Mouse (Mus musculus) liver, embryonic 13.5 days (tissue): Measurements from ENCODE around the gene Olfr355. TPM values are rescaled to one million over a fixed set of nuclear protein-coding genes. Genes with fewer than 3 reads are reported as not detected.

Experiments
- ATAC-seq: fragments of 200-750 bp; cut with Nextera tagmentation; 2 replicates; pipeline ENCODE4 v1.8.0; 2017; ENCODE audit warnings: low read depth, mild to moderate bottlenecking, moderate number of reproducible peaks, moderate library complexity
- DNase-seq: peaks from one replicate; pipeline ENCODE4 v3.0.0; 2022
- H3K27ac ChIP-seq: fragments of 300-500 bp; sonication (generic); 2 replicates; pipeline ENCODE4 v1.5.1; 2015; ENCODE audit warnings: moderate library complexity, mild to moderate bottlenecking, inconsistent platforms
- H3K27me3 ChIP-seq: fragments of 300-500 bp; sonication (generic); 2 replicates; pipeline ENCODE4 v1.6.1; 2015; ENCODE audit warnings: mild to moderate bottlenecking, inconsistent platforms
- H3K36me3 ChIP-seq: fragments of 300-500 bp; sonication (generic); 2 replicates; pipeline ENCODE4 v1.6.1; 2015; ENCODE audit warnings: mild to moderate bottlenecking, inconsistent platforms
- H3K4me1 ChIP-seq: fragments of 300-500 bp; sonication (generic); replicated peaks from 2 replicates; pipeline ENCODE4 v1.6.1; 2015; ENCODE audit warnings: inconsistent platforms
- H3K4me2 ChIP-seq: fragments of 300-500 bp; sonication (generic); 2 replicates; pipeline ENCODE4 v1.6.1; 2015; ENCODE audit warnings: inconsistent platforms, mild to moderate bottlenecking, moderate library complexity
- H3K4me3 ChIP-seq: fragments of 300-500 bp; sonication (generic); replicated peaks from 2 replicates; pipeline ENCODE4 v1.5.1; 2015; ENCODE audit warnings: mild to moderate bottlenecking, inconsistent platforms
- H3K9ac ChIP-seq: fragments of 300-500 bp; sonication (generic); 2 replicates; pipeline ENCODE4 v1.6.1; 2015; ENCODE audit warnings: mild to moderate bottlenecking, inconsistent platforms
- H3K9me3 ChIP-seq: fragments of 300-500 bp; sonication (generic); replicated peaks from 2 replicates; pipeline ENCODE4 v1.6.1; 2016; ENCODE audit warnings: inconsistent platforms
- WGBS: fragments of 180-500 bp; shearing (Covaris S2); methylation state at CpG from one replicate; pipeline ENCODE4 v1.1.7; 2015; ENCODE audit not compliant: insufficient replicate concordance; 5-methylcytosine and 5-hydroxymethylcytosine counted together
- polyA plus RNA-seq: library from polyadenylated mRNA; unstranded; fragments of >200 nt; fragmentation: Nextera tagmentation; extraction: Ambion mirVana; gene quantifications from 2 replicates; pipeline ENCODE4 v1.2.1, GENCODE M21; 2015

The Olfr355 gene
- polyA plus RNA-seq, result not detected in 2 replicates

GRCm38 (mm10) chr2:36928797-36929196, at the start of gene Olfr355:
Olfr355 (minus strand) TSS chr2:36928897.
- ATAC-seq, result no peak
- DNase-seq, result no peak

DNA sequence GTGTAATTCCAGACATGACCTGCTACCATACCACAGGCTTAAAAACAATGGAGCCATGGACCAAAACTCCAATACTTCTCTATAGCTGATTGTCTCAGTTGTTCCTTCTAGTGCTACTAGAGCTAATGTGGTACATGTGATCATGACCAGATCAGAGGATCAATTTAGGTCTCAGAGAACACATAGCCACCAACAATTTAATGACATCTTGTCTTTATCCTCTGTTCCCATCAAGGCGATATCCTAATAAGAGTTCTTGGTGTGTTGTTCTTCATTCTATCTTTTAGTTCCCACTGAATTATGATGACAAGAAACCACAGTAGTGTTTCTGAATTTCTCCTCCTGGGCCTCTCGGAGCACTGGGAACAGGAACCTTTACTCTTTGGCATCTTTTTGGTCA, 8.1 kb upstream of the Olfr355 start, which contains the start of gene Olfr356:
Gene Olfr356 (plus strand): TSS at position 301 of the 400 bp plus-strand sequence.
- H3K36me3 ChIP-seq, result no peaks in the 10 kb centered on the region
- H3K4me2 ChIP-seq, result no peak within 1 kb of the TSS
- no peaks in the 10 kb centered on the region for H3K4me1 ChIP-seq
- H3K9me3 ChIP-seq, result 0 out of 2 replicates have a peak, but pooled peaks cover 3% of the 10 kb centered on the region
- DNase-seq (no peak), ATAC-seq (no peak)
- H3K9ac ChIP-seq, result no peak within 1 kb of the TSS
- H3K4me3 ChIP-seq, result no peak within 1 kb of the TSS
- no peaks in the 10 kb centered on the region for H3K27me3 ChIP-seq
- WGBS, result 58% methylated on average over 2 of the region's 2 CpGs
- no peak within 1 kb of the TSS for H3K27ac ChIP-seq

More at GRCm38 (mm10) chr2:36928797-36929196, at the start of gene Olfr355:
- H3K36me3 ChIP-seq, result no peaks in the 10 kb centered on the region
- H3K9ac ChIP-seq, result no peak within 1 kb of the TSS
- no peak within 1 kb of the TSS for H3K27ac ChIP-seq
- H3K9me3 ChIP-seq, result no peaks in the 10 kb centered on the region
- H3K27me3 ChIP-seq, result no peaks in the 10 kb centered on the region
- no peak within 1 kb of the TSS for H3K4me2 ChIP-seq
- H3K4me3 ChIP-seq, result no peak within 1 kb of the TSS
- H3K4me1 ChIP-seq, result no peaks in the 10 kb centered on the region

DNA sequence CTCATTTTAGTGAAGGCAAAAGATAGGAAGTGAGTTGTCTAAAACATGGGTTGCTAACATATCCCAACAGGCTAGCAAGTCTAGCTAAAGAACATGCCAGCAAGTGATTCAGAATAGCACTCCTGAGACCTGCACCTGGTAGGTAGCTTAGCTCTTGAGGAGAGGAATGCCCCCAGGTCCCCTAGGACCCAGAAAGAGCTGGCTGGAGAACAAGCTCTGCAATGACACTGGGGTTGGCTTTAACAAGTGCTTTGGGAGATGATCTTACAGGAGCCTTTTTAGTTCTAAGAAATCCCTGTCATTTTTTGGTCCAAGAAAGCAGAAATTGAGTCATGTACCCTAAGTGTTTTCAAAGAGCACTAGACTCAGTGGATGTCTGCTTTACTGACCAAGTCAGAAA, 23.3 kb downstream of the Olfr355 start, which contains the start of gene Olfr354:
Gene Olfr354 (plus strand): TSS at position 301 of the 400 bp plus-strand sequence.
- no peaks in the 10 kb centered on the region for H3K27me3 ChIP-seq
- ATAC-seq, result no peak
- H3K4me3 ChIP-seq, result no peak within 1 kb of the TSS
- no peak within 1 kb of the TSS for H3K27ac ChIP-seq
- no peak within 1 kb of the TSS for H3K4me2 ChIP-seq
- no peaks in the 10 kb centered on the region for H3K36me3 ChIP-seq
- no peak within 1 kb of the TSS for H3K9ac ChIP-seq
- peaks cover 2% of the 10 kb centered on the region; the same call in 1 of the 2 replicates for H3K9me3 ChIP-seq
- DNase-seq, result no peak
- H3K4me1 ChIP-seq, result no peaks in the 10 kb centered on the region

DNA sequence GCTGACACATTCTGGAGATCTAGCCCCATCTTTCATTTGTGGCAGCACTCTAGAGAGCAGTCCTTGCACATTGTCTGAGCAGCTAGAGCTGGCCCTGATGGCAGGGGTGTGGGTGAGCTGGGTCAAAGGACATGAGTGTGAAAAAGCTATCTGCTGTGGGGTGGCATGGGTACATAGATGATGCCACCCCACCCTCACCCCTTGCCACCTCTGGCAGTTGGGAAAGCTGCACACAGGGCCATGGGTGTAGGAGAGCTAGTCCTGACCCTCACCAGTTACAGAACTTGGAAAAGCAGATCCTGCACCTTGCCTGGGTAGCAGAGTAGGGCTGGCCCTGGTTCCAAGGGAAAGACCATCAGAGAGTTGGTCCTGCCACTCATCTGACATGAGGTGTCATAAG, 31.6 kb downstream of the Olfr355 start:
- H3K9me3 ChIP-seq, result no peaks in the 10 kb centered on the region; the same call in 1 of the 2 replicates
- no peak for ATAC-seq
- H3K27ac ChIP-seq, result no peak overlapping the region
- no peak for DNase-seq
- no peak overlapping the region for H3K9ac ChIP-seq
- H3K4me3 ChIP-seq, result no peak overlapping the region
- no peaks in the 10 kb centered on the region for H3K27me3 ChIP-seq
- H3K36me3 ChIP-seq, result no peaks in the 10 kb centered on the region
- no peaks in the 10 kb centered on the region for H3K4me1 ChIP-seq
- H3K4me2 ChIP-seq, result no peak overlapping the region

DNA sequence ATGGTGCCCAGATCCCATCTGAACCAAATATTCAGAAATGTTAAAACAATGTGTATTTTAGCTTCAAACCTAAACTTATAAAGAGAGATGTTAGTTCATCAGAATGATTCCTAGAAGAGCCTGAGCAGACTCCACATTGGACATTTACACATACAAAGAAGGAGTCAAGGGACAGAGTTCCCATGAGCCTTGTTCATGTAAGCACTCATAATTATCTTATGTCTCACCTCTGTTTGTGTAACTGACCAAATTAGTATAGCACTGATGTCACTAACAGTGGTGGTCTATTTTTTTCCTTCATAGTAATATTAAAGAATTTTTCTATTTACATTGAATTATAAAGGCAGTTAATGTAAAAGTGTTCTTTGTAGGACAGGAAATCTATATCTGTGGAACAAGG, 35.9 kb downstream of the Olfr355 start, which contains the start of gene Olfr353:
Gene Olfr353 (minus strand): TSS at position 101 of the 400 bp plus-strand sequence.
- DNase-seq, result no peak
- Histone ChIP-seq H3K4me1 (no peaks in the 10 kb centered on the region), H3K27ac (no peak within 1 kb of the TSS), H3K9me3 (no peaks in the 10 kb centered on the region), H3K36me3 (no peaks in the 10 kb centered on the region), H3K4me3 (no peak within 1 kb of the TSS), H3K4me2 (no peak within 1 kb of the TSS), H3K9ac (no peak within 1 kb of the TSS), H3K27me3 (no peaks in the 10 kb centered on the region)
- ATAC-seq, result no peak

Other genes starting within 250 kb of the Olfr355 start
- not detected in 2 replicates for gene Olfr346, start 243.1 kb downstream of the Olfr355 start, polyA plus RNA-seq
- gene Olfr347, start 197.0 kb downstream of the Olfr355 start, polyA plus RNA-seq, result not detected in 2 replicates
- not detected in 2 replicates for gene Olfr348, start 144.6 kb downstream of the Olfr355 start, polyA plus RNA-seq
- not detected in 2 replicates for gene Olfr50, start 138.4 kb downstream of the Olfr355 start, polyA plus RNA-seq
- not detected in 2 replicates for gene Olfr3, start 111.9 kb downstream of the Olfr355 start, polyA plus RNA-seq
- gene Olfr350, start 82.6 kb downstream of the Olfr355 start, polyA plus RNA-seq, result not detected in 2 replicates
- not detected in 2 replicates for gene Olfr351, start 66.2 kb downstream of the Olfr355 start, polyA plus RNA-seq
- not detected in 2 replicates for gene Olfr352, start 60.4 kb downstream of the Olfr355 start, polyA plus RNA-seq
- gene Olfr353, start 36.0 kb downstream of the Olfr355 start, polyA plus RNA-seq, result not detected in 2 replicates
- gene Olfr354, start 23.2 kb downstream of the Olfr355 start, polyA plus RNA-seq, result not detected in 2 replicates
- gene Olfr356, start 8.2 kb upstream of the Olfr355 start, polyA plus RNA-seq, result not detected in 2 replicates
- gene Olfr357, start 64.9 kb upstream of the Olfr355 start, polyA plus RNA-seq, result not detected in 2 replicates
- gene Olfr358, start 80.4 kb upstream of the Olfr355 start, polyA plus RNA-seq, result not detected in 2 replicates
- gene Olfr360, start 136.8 kb upstream of the Olfr355 start, polyA plus RNA-seq, result not detected in 2 replicates
- gene Olfr361, start 160.4 kb upstream of the Olfr355 start, polyA plus RNA-seq, result not detected in 2 replicates
- gene Olfr362, start 189.0 kb upstream of the Olfr355 start, polyA plus RNA-seq, result not detected in 2 replicates
- gene Olfr364-ps1, start 210.4 kb upstream of the Olfr355 start, polyA plus RNA-seq, result not detected in 2 replicates